Mouse (Mus musculus) megakaryocyte, embryonic 14.5 days (primary cell): ENCODE results near the gene Cog5. TPM values are rescaled to one million over a fixed set of nuclear protein-coding genes. Genes with fewer than 3 reads are reported as not detected.
"Not testable (repeated sequence)": the region's sequence is repeated elsewhere in the genome, so short reads cannot be mapped to it uniquely, and the experiment has no call there.

Experiments used
- H3K27me3 ChIP-seq: replicated peaks from 2 replicates; pipeline ENCODE3; 2012; ENCODE audit warnings: inconsistent platforms
- H3K36me3 ChIP-seq: replicated peaks from 2 replicates; pipeline ENCODE3; 2012; ENCODE audit warnings: low read length, inconsistent platforms, mixed read lengths
- H3K4me1 ChIP-seq: 2 replicates; pipeline ENCODE4 v1.6.1; 2012; ENCODE audit warnings: inconsistent platforms
- H3K4me3 ChIP-seq: replicated peaks from 2 replicates; pipeline ENCODE3; 2012; ENCODE audit warnings: moderate library complexity, mild to moderate bottlenecking, inconsistent platforms
- H3K9me3 ChIP-seq: 2 replicates; pipeline ENCODE4 v1.6.1; 2012; ENCODE audit warnings: inconsistent platforms
- FLI1 ChIP-seq: IDR thresholded peaks from 2 replicates; pipeline ENCODE4 v1.6.1; 2012; ENCODE audit warnings: low read length, inconsistent platforms, mixed read lengths
- GATA1 ChIP-seq: IDR thresholded peaks from 3 replicates; pipeline ENCODE4 v1.6.1; 2012; ENCODE audit warnings: mixed read lengths, low read length, inconsistent platforms, borderline replicate concordance
- polyA plus RNA-seq: library from polyadenylated mRNA; stranded (reverse); fragments of >175 nt; gene quantifications from 2 replicates; pipeline ENCODE4 v1.2.3, GENCODE M21; 2012; ENCODE audit warnings: low replicate concordance; ENCODE audit not compliant: insufficient read depth

Gene Cog5
- polyA plus RNA-seq: 0.56 TPM in 1 of 2 replicates, not detected in the other

DNA sequence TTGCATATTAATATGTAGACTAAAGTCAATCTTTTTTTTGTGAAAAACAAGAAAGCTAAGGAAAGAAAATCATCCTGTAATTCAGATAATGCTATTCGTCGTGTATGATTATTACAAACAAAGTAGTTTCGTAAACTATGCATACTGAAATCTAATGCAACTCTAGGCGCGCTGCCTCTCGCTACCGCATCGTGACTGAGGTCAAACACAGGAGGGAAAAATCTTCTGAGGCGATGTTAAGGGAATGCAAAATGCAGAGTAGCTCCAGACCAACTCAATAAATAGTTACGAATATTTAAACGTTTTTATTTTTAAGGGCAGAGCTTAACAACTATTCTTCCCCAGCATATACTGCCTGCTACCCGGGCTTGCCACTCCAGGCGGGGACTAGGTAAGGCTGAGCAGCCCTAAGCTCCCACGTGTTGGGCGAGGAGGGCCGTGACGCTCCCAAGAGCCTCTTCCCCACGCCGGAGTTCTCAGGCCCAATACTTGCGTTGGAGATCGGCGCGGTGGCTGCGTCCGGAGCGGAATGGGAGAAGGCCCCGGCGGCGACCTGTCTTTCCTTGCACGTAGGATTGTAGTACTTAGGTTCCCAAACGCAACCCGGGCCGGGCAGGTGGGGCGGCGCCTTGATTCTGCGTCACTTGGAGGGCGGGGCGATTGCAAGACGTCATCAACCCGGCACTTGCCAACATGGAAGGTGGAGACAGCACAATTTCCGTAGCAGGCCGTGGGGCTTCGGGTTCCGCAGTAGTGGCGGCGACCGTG, at the start of gene Cog5, which contains the start of gene Dus4l:
Cog5 (plus strand) TSS at position 673 of the 768 bp plus-strand sequence.
Dus4l (minus strand) TSS at position 630 of the 768 bp plus-strand sequence.
- peaks cover 17% of the 10 kb centered on the region for H3K36me3 ChIP-seq
- no peaks in the 10 kb centered on the region for H3K9me3 ChIP-seq
- no peaks in the 10 kb centered on the region for H3K27me3 ChIP-seq
- peaks cover 34% of the 10 kb centered on the region for H3K4me1 ChIP-seq
- H3K4me3 ChIP-seq: peak within 1 kb of the TSS; percentile 93
- no peak for TF ChIP-seq FLI1
- no peak for TF ChIP-seq GATA1

DNA sequence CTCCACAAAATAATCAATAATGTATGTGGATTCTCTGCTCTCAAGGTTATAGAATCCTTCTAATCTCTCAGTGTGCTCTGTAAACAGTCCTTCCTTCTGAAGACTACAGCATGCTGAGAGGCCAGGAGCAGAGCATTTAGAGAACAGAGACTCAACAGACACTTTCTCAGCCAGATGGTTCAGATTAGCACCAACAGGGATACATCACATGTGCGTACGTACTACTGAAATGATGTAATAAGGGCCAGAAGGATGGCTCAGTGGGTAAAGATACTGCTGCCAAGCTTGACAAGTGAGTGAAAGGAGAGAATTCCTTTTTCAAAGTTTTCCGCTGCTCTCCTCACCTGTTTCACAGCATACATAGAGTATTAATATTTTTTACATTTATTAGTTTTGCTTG, 49.8 kb upstream of the Cog5 start:
- TF ChIP-seq FLI1 (no peak), GATA1 (no peak)
- Histone ChIP-seq H3K9me3 (no peaks in the 10 kb centered on the region), H3K27me3 (no peaks in the 10 kb centered on the region), H3K4me3 (no peak overlapping the region), H3K4me1 (no peaks in the 10 kb centered on the region), H3K36me3 (peaks cover 76% of the 10 kb centered on the region)

DNA sequence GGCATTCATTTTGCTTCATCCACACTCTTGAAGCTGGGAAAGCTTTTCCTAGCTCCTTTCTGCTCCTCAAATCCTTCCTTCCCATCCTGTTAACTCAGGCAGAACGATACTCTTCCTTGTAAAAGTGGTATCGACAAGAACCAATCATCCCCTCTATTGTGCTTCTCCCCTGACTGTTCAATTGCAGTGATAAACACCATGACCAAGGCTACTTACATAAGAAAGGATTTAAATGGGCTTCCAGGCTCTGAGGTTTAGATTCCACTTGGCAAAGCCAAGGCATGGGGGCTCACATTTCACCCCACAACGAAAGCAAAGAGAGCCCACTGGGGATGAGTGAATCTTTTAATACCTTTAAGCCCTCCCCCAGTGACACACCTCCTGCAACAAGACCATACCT, 46.5 kb upstream of the Cog5 start:
- no peak for TF ChIP-seq GATA1
- no peak for TF ChIP-seq FLI1
- Histone ChIP-seq H3K36me3 (peaks cover 77% of the 10 kb centered on the region), H3K4me1 (no peaks in the 10 kb centered on the region), H3K4me3 (no peak overlapping the region), H3K9me3 (no peaks in the 10 kb centered on the region), H3K27me3 (no peaks in the 10 kb centered on the region)

DNA sequence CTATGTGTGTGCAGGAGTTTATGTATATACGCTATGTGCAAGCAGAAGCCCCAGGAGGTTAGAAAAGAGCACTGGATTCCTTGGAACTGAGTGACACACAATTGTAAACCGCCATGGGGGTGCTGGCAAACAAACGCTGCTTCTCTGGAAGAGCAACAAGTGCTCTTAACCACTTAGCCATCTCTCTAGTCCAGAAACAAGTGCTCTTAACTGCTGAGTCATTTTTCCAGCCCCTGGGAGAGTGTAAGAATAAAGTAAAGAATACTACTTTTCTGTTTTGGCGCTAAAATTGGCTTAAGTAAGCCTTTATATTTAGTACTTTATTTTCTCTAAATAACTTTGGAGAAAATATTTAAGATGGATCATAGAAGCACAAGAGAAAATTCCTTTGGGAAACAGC, 41.3 kb upstream of the Cog5 start:
- TF ChIP-seq FLI1 (no peak), GATA1 (no peak)
- no peak overlapping the region for H3K4me3 ChIP-seq
- no peaks in the 10 kb centered on the region for H3K27me3 ChIP-seq
- no peaks in the 10 kb centered on the region for H3K9me3 ChIP-seq
- peaks cover 3% of the 10 kb centered on the region; the same call in 1 of the 2 replicates for H3K4me1 ChIP-seq
- peaks cover 87% of the 10 kb centered on the region for H3K36me3 ChIP-seq

DNA sequence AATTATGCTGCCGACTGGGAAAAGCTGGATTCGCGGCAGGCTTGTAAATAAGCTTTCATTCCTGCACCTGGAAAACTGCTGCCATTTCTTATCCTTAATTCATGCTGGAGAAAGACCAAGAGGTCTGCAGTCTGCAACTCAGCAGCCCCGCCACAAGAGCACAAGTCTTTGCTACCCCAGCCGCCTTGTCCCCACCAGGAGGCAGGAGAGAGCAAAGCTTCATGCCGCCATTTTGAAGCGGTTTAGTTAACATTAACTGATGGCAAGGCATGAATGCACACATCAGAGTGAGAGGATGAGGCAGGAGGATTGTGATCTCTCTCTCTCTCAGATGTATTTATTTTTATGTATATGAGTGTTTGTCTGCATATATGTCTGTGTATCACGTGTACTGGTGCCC, 34.6 kb upstream of the Cog5 start:
- TF ChIP-seq FLI1: no peak
- Histone ChIP-seq H3K9me3 (no peaks in the 10 kb centered on the region), H3K4me3 (no peak overlapping the region), H3K27me3 (no peaks in the 10 kb centered on the region), H3K36me3 (peaks cover 96% of the 10 kb centered on the region), H3K4me1 (no peaks in the 10 kb centered on the region; the same call in 1 of the 2 replicates)

DNA sequence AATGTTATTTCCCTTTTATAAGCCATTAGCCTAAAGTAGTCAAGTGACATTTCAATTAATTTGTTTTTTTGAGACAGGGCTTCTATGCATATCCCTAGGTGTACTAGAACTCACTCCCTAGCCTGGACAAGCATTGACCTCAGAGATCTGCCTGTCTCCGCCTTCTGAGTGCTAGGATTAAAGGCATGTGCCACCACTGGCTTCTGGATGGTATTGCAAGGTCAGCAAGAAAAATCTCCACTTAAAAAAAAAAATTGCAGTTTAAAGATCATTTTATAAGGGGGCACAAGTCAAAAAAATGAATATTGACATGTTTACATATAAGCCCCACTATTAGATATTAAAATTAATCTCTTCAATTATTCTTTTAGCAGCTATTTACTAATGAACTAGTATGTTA, 29.7 kb upstream of the Cog5 start:
- Histone ChIP-seq H3K9me3 (no peaks in the 10 kb centered on the region), H3K4me3 (no peak overlapping the region), H3K4me1 (peaks cover 5% of the 10 kb centered on the region), H3K36me3 (peaks cover 97% of the 10 kb centered on the region), H3K27me3 (no peaks in the 10 kb centered on the region)
- TF ChIP-seq FLI1: no peak

DNA sequence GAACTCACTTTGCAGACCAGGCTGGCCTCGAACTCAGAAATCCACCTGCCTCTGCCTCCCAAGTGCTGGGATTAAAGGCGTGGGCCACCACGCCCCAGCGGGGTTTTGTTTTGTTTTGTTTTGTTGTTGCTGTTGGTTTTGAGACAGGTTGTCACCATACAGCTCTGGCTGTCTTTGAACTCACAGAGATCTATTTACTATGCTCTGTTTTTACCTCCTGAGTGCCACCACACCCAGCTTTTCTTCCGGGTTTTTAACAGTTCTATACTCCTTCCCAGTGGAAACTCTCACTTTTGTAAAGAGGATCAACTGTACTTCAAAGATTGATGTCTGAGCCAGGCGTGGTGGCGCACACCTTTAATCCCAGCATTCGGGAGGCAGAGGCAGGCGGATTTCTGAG, 26.3 kb upstream of the Cog5 start:
- not testable (repeated sequence) for H3K9me3 ChIP-seq, H3K4me3 ChIP-seq, H3K27me3 ChIP-seq
- H3K4me1 ChIP-seq: peaks cover 32% of the 10 kb centered on the region
- peaks cover 84% of the 10 kb centered on the region for H3K36me3 ChIP-seq

DNA sequence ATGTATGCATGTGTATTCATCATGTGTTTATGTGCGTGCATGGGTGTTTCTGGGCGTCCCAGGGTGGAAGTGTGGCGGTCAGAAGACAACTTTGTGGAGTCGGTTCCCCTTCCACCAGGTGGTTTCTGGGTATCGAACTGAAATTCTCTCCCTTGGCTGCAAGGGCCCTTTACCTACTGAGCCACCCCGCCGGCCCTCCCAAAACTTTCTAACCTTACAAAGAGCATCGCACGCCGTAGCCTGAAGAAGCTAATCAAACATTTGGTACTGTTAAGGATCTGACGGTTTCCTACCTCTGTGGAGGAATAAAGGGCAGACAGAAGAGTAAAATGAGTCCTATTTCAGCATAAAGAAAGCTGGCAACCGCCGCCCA, 20.7 kb upstream of the Cog5 start:
- Histone ChIP-seq H3K36me3 (peaks cover 30% of the 10 kb centered on the region), H3K9me3 (no peaks in the 10 kb centered on the region), H3K4me1 (peaks cover 56% of the 10 kb centered on the region), H3K27me3 (no peaks in the 10 kb centered on the region), H3K4me3 (peak overlapping the region; percentile 94)
- TF ChIP-seq GATA1 (no peak), FLI1 (no peak)

DNA sequence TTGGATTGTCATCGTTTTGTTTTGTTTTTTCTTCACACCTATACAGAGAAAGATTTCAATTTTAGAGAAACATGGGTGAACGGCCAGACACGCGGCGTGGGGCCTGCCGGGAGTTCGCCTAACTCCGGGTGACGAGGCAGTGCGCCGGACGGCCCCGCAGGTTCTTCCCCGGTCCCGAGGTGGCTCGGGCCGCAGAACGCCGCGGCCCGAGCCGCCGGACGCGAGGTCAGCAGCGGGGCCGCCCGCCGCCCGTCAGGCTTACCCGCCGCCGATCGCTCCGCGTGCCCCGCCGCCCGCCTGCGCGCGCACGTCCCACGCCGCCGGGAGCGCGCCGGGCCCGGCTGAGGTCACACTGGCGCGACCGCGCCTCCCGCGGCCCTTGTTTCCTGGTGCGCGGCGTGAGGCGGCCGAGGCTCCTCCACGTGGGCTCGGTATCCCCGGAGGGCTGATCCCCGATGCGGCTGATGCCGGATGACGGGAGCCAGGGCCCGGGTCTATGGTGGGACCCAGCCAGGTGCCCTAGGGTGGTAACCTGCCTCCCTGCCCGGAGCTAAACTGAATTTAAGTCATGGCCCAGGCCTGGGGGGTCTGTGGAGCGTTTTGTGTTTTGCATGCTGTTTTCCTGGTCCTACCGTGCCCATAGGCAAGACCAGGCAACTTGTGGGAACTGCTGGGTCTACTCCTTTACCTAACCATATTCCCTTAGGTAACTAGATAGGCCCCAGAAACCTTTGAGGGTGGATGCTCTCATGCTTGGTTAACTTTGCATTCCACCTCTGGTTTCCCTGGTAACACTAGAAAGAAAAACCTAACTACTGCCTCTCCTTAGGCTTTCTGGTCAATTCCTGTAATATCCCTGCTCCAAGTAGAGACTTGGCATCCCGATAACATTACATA, 20.1 kb upstream of the Cog5 start, which contains the start of gene Bcap29:
Bcap29 (minus strand) TSS at position 316 of the 897 bp plus-strand sequence.
- Histone ChIP-seq H3K9me3 (no peaks in the 10 kb centered on the region), H3K36me3 (peaks cover 28% of the 10 kb centered on the region), H3K27me3 (no peaks in the 10 kb centered on the region), H3K4me1 (peaks cover 61% of the 10 kb centered on the region), H3K4me3 (peak within 1 kb of the TSS; percentile 94)
- TF ChIP-seq GATA1 (no peak), FLI1 (no peak)

DNA sequence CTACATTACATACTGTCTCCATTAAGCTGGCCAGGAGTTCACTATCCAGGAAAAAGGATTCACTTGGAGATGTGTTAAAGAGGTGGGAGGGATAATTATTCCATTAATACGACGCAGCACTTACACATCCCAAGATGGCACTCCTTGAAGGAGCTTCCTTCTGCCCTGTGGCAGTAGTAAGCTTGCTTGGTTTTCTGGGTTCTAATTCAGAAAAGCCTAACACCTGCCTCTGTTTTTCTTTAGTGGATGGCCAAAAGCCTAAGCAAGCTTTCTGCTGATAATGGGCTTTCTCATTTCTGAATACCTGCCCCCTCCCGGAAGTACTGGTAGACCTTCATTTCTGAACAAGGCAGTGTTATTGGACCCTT, 19.4 kb upstream of the Cog5 start:
- H3K36me3 ChIP-seq: peaks cover 24% of the 10 kb centered on the region
- no peaks in the 10 kb centered on the region for H3K9me3 ChIP-seq
- TF ChIP-seq FLI1 (no peak), GATA1 (no peak)
- H3K4me1 ChIP-seq: peaks cover 54% of the 10 kb centered on the region
- H3K4me3 ChIP-seq: peak overlapping the region; percentile 94
- no peaks in the 10 kb centered on the region for H3K27me3 ChIP-seq
